Mouse (Mus musculus): ENCODE results near the gene Papln. TPM values are rescaled to one million over a fixed set of nuclear protein-coding genes. Genes with fewer than 3 reads are reported as not detected.

Papln gene
- polyA plus RNA-seq, 1 experiment from 2014 or later, result 0.36 TPM

- 91% methylated on average over 10 of the region's 10 CpGs for WGBS
- Histone ChIP-seq H3K4me2 (no peak overlapping the region), H3K27ac (no peak overlapping the region), H3K9me3 (no peaks in the 10 kb centered on the region), H3K36me3 (peaks cover 35% of the 10 kb centered on the region), H3K9ac (replicated peaks) (no peak overlapping the region), H3K27me3 (no peaks in the 10 kb centered on the region), H3K4me1 (replicated peaks) (no peaks in the 10 kb centered on the region), H3K4me3 (replicated peaks) (no peak overlapping the region)
- ATAC-seq (ENCODE audit: insufficient number of reproducible peaks, insufficient read depth, low FRiP score, low TSS enrichment, low read depth), result no peak
Observed at GRCm38 (mm10) chr12:83841409-83842190, 78.2 kb downstream of the Papln start.

Other genes starting within 250 kb of the Papln start
- gene Dcaf4, start 243.2 kb upstream of the Papln start, polyA plus RNA-seq (2016; fragmentation: Nextera tagmentation; extraction: Ambion mirVana), result 31.8 and 33.7 TPM in 2 replicates
- gene Zfyve1, start 166.4 kb upstream of the Papln start, polyA plus RNA-seq (2016; fragmentation: Nextera tagmentation; extraction: Ambion mirVana), result 24.1 and 26.0 TPM in 2 replicates
- 311 and 312 TPM in 2 replicates for gene Rbm25, start 132.4 kb upstream of the Papln start, polyA plus RNA-seq (2016; fragmentation: Nextera tagmentation; extraction: Ambion mirVana)
- 56.5 and 60.2 TPM in 2 replicates for gene Psen1, start 75.5 kb upstream of the Papln start, polyA plus RNA-seq (2016; fragmentation: Nextera tagmentation; extraction: Ambion mirVana)
- 42.0 and 42.1 TPM in 2 replicates for gene Numb, start 158.3 kb downstream of the Papln start, polyA plus RNA-seq (2016; fragmentation: Nextera tagmentation; extraction: Ambion mirVana)
- 21.7 and 21.9 TPM in 2 replicates for gene Riox1, start 187.0 kb downstream of the Papln start, polyA plus RNA-seq (2016; fragmentation: Nextera tagmentation; extraction: Ambion mirVana)
- not detected in 2 replicates for gene Heatr4, start 221.2 kb downstream of the Papln start, polyA plus RNA-seq (2016; fragmentation: Nextera tagmentation; extraction: Ambion mirVana)
- gene Acot2, start 224.2 kb downstream of the Papln start, polyA plus RNA-seq (2016; fragmentation: Nextera tagmentation; extraction: Ambion mirVana), result 17.8 and 21.9 TPM in 2 replicates
- 38.1 and 43.9 TPM in 2 replicates for gene Acot1, start 245.9 kb downstream of the Papln start, polyA plus RNA-seq (2016; fragmentation: Nextera tagmentation; extraction: Ambion mirVana)

Measured in limb, embryonic 12.5 days (tissue).